Mouse (Mus musculus) intestine, embryonic 16.5 days (tissue): Measurements from ENCODE around the gene Rps3a1. TPM values are rescaled to one million over a fixed set of nuclear protein-coding genes. Genes with fewer than 3 reads are reported as not detected.
"Not testable (repeated sequence)": the region's sequence is repeated elsewhere in the genome, so short reads cannot be mapped to it uniquely, and the experiment has no call there.

Source experiments
- ATAC-seq: fragments of 200-750 bp; cut with Nextera tagmentation; 2 replicates; pipeline ENCODE4 v1.8.0; 2017; ENCODE audit warnings: moderate TSS enrichment, moderate library complexity
- H3K27ac ChIP-seq: fragments of 300-500 bp; sonication (generic); 2 replicates; pipeline ENCODE4 v1.5.1; 2014; ENCODE audit warnings: mild to moderate bottlenecking, low read length
- H3K27me3 ChIP-seq: fragments of 300-500 bp; sonication (generic); replicated peaks from 2 replicates; pipeline ENCODE4 v1.6.1; 2014; ENCODE audit warnings: low read length, control low read depth, mixed read lengths; ENCODE audit not compliant: control insufficient read depth, insufficient read depth
- H3K36me3 ChIP-seq: fragments of 300-500 bp; sonication (generic); 2 replicates; pipeline ENCODE4 v1.6.1; 2014; ENCODE audit warnings: low read length, control low read depth; ENCODE audit not compliant: control insufficient read depth, insufficient read depth
- H3K4me1 ChIP-seq: fragments of 300-500 bp; sonication (generic); 2 replicates; pipeline ENCODE4 v1.6.1; 2014; ENCODE audit warnings: low read length, control low read depth, mixed read lengths; ENCODE audit not compliant: control insufficient read depth, insufficient read depth
- H3K4me2 ChIP-seq: fragments of 300-500 bp; sonication (generic); 2 replicates; pipeline ENCODE4 v1.6.1; 2014; ENCODE audit warnings: low read depth, low read length, control low read depth
- H3K4me3 ChIP-seq: fragments of 300-500 bp; sonication (generic); 2 replicates; pipeline ENCODE4 v1.5.1; 2014; ENCODE audit warnings: mild to moderate bottlenecking, low read length
- H3K9ac ChIP-seq: fragments of 300-500 bp; sonication (generic); 2 replicates; pipeline ENCODE4 v1.6.1; 2014; ENCODE audit warnings: low read depth, low read length
- H3K9me3 ChIP-seq: fragments of 300-500 bp; sonication (generic); 2 replicates; pipeline ENCODE4 v1.6.1; 2016; ENCODE audit warnings: low read length, control low read depth; ENCODE audit not compliant: control insufficient read depth
- WGBS: fragments of 180-500 bp; shearing (Covaris S2); extraction: QIAGEN DNeasy Blood & Tissue Kit; methylation state at CpG from one replicate; pipeline ENCODE4 v1.1.7; 2014; 5-methylcytosine and 5-hydroxymethylcytosine counted together
- polyA plus RNA-seq: library from polyadenylated mRNA; unstranded; fragments of >200 nt; fragmentation: Nextera tagmentation; extraction: Ambion mirVana; gene quantifications from 2 replicates; pipeline ENCODE4 v1.2.1, GENCODE M21; 2015

The Rps3a1 gene
- polyA plus RNA-seq, 1 experiment from 2014 or later, result 1,200 TPM

- H3K4me3 ChIP-seq, result no peak overlapping the region
- H3K36me3 ChIP-seq, result peaks cover 9% of the 10 kb centered on the region
- ATAC-seq, result no peak
- H3K4me1 ChIP-seq, result 0 out of 2 replicates have a peak, but pooled peaks cover 4% of the 10 kb centered on the region
- no peaks in the 10 kb centered on the region for H3K27me3 ChIP-seq
- no peak overlapping the region for H3K9ac ChIP-seq
- H3K4me2 ChIP-seq, result no peak overlapping the region
- no peaks in the 10 kb centered on the region for H3K9me3 ChIP-seq
- H3K27ac ChIP-seq, result no peak overlapping the region
- 88% methylated on average over 8 of the region's 8 CpGs for WGBS
These were observed 36.3 kb downstream of the Rps3a1 start for GRCm38 (mm10) chr3:86106086-86106632.

- H3K4me3 ChIP-seq, result no peak overlapping the region
- H3K27me3 ChIP-seq, result no peaks in the 10 kb centered on the region
- H3K9ac ChIP-seq, result no peak overlapping the region
- H3K9me3 ChIP-seq, result no peaks in the 10 kb centered on the region
- 0 out of 2 replicates have a peak, but pooled peaks cover 4% of the 10 kb centered on the region for H3K4me1 ChIP-seq
- no peak overlapping the region for H3K4me2 ChIP-seq
- WGBS, result 80% methylated on average over 4 of the region's 4 CpGs
- no peak overlapping the region for H3K27ac ChIP-seq
- H3K36me3 ChIP-seq, result peaks cover 9% of the 10 kb centered on the region
- ATAC-seq, result no peak
These were observed 37.6 kb downstream of the Rps3a1 start for GRCm38 (mm10) chr3:86104909-86105308.

- not testable (repeated sequence) for H3K9ac ChIP-seq, H3K27me3 ChIP-seq, H3K36me3 ChIP-seq, H3K4me2 ChIP-seq, H3K4me3 ChIP-seq, H3K9me3 ChIP-seq, H3K27ac ChIP-seq, H3K4me1 ChIP-seq, ATAC-seq
- 92% methylated on average over 7 of the region's 7 CpGs for WGBS
These were observed 38.1 kb downstream of the Rps3a1 start for GRCm38 (mm10) chr3:86104433-86104832.

- ATAC-seq, result no peak
- 87% methylated on average over 18 of the region's 18 CpGs for WGBS
- H3K9me3 ChIP-seq, result no peaks in the 10 kb centered on the region
- H3K4me3 ChIP-seq, result no peak overlapping the region
- no peak overlapping the region for H3K9ac ChIP-seq
- no peak overlapping the region for H3K4me2 ChIP-seq
- no peaks in the 10 kb centered on the region for H3K27me3 ChIP-seq
- H3K27ac ChIP-seq, result no peak overlapping the region
- peaks cover 9% of the 10 kb centered on the region for H3K36me3 ChIP-seq
- 0 out of 2 replicates have a peak, but pooled peaks cover 4% of the 10 kb centered on the region for H3K4me1 ChIP-seq
These were observed 38.8 kb downstream of the Rps3a1 start for GRCm38 (mm10) chr3:86103449-86104291.

GRCm38 (mm10) chr3:86101956-86102355 lies 40.5 kb downstream of the Rps3a1 start:
- H3K4me3 ChIP-seq, result no peak overlapping the region

GRCm38 (mm10) chr3:86093907-86094306 lies 48.6 kb downstream of the Rps3a1 start:
- H3K4me3 ChIP-seq, result no peak overlapping the region
- H3K36me3 ChIP-seq, result 0 out of 2 replicates have a peak, but pooled peaks cover 4% of the 10 kb centered on the region
- no peaks in the 10 kb centered on the region for H3K9me3 ChIP-seq
- H3K4me1 ChIP-seq, result no peaks in the 10 kb centered on the region
- WGBS, result 84% methylated on average over 5 of the region's 5 CpGs
- H3K9ac ChIP-seq, result no peak overlapping the region
- H3K27me3 ChIP-seq, result no peaks in the 10 kb centered on the region
- no peak for ATAC-seq
- H3K27ac ChIP-seq, result no peak overlapping the region
- H3K4me2 ChIP-seq, result no peak overlapping the region

More at GRCm38 (mm10) chr3:86101956-86102355, 40.5 kb downstream of the Rps3a1 start:
- ATAC-seq, result no peak
- Histone ChIP-seq H3K27ac (no peak overlapping the region), H3K9me3 (no peaks in the 10 kb centered on the region), H3K27me3 (no peaks in the 10 kb centered on the region), H3K9ac (no peak overlapping the region), H3K36me3 (peaks cover 5% of the 10 kb centered on the region), H3K4me1 (no peaks in the 10 kb centered on the region), H3K4me2 (no peak overlapping the region)
- WGBS, result 86% methylated on average over 6 of the region's 6 CpGs

GRCm38 (mm10) chr3:86093213-86093845 lies 49.2 kb downstream of the Rps3a1 start:
- 60% methylated on average over 6 of the region's 6 CpGs for WGBS
- no peak for ATAC-seq
- H3K27ac ChIP-seq, result no peak overlapping the region

More at GRCm38 (mm10) chr3:86093213-86093845, 49.2 kb downstream of the Rps3a1 start:
- no peaks in the 10 kb centered on the region for H3K27me3 ChIP-seq
- 0 out of 2 replicates have a peak, but pooled peaks cover 4% of the 10 kb centered on the region for H3K36me3 ChIP-seq
- H3K4me1 ChIP-seq, result no peaks in the 10 kb centered on the region
- H3K4me2 ChIP-seq, result no peak overlapping the region
- no peak overlapping the region for H3K9ac ChIP-seq
- H3K9me3 ChIP-seq, result no peaks in the 10 kb centered on the region
- H3K4me3 ChIP-seq, result no peak overlapping the region

Other genes with a start within 250 kb of the Rps3a1 start
- 27.5 and 35.6 TPM in 2 replicates for gene Sh3d19, start 171.6 kb downstream of the Rps3a1 start, polyA plus RNA-seq
- gene Prss48, start 140.2 kb downstream of the Rps3a1 start, polyA plus RNA-seq, result not detected in 2 replicates
- gene Lrba, start 82.0 kb upstream of the Rps3a1 start, polyA plus RNA-seq, result 5.9 and 6.0 TPM in 2 replicates